Mouse (Mus musculus): ENCODE data around the gene Armc8. TPM values are rescaled to one million over a fixed set of nuclear protein-coding genes. Genes with fewer than 3 reads are reported as not detected.

Armc8 gene
- polyA plus RNA-seq, 1 experiment, result 15.6 TPM

- no peak for DNase-seq
- Histone ChIP-seq H3K36me3 (ENCODE audit: control insufficient read depth, insufficient read depth, low read length) (no peaks in the 10 kb centered on the region), H3K4me1 (replicated peaks; ENCODE audit: control insufficient read depth, insufficient read depth, low read length) (peaks cover 2% of the 10 kb centered on the region; the same call in 1 of the 2 replicates), H3K4me3 (ENCODE audit: control insufficient read depth, insufficient read depth, low read length) (no peak overlapping the region), H3K27ac (ENCODE audit: control insufficient read depth, insufficient read depth, low read length) (no peak overlapping the region), H3K27me3 (ENCODE audit: control insufficient read depth, insufficient read depth, low read length) (no peaks in the 10 kb centered on the region)
- no peak for TF ChIP-seq POLR2A (IDR thresholded peaks at IDR 0.05; ENCODE audit: control insufficient read depth, extremely low read depth, insufficient read depth, low read length, poor library complexity)
- TF ChIP-seq CTCF (IDR thresholded peaks at IDR 0.05; ENCODE audit: borderline replicate concordance, control insufficient read depth, extremely low read depth, insufficient read depth, low read length, poor library complexity), result no peak
Observed at GRCm38 (mm10) chr9:99559557-99559904, 9.2 kb downstream of the Armc8 start.

- H3K36me3 ChIP-seq (ENCODE audit: control insufficient read depth, insufficient read depth, low read length), result no peaks in the 10 kb centered on the region
- 39% methylated on average over 7 of the region's 7 CpGs for WGBS
- TF ChIP-seq CTCF (IDR thresholded peaks at IDR 0.05; ENCODE audit: borderline replicate concordance, control insufficient read depth, extremely low read depth, insufficient read depth, low read length, poor library complexity), result no peak
- TF ChIP-seq POLR2A (IDR thresholded peaks at IDR 0.05; ENCODE audit: control insufficient read depth, extremely low read depth, insufficient read depth, low read length, poor library complexity), result no peak
- DNase-seq, result no peak
- H3K27me3 ChIP-seq (ENCODE audit: control insufficient read depth, insufficient read depth, low read length), result no peaks in the 10 kb centered on the region
- peaks cover 2% of the 10 kb centered on the region; the same call in 1 of the 2 replicates for H3K4me1 ChIP-seq (replicated peaks; ENCODE audit: control insufficient read depth, insufficient read depth, low read length)
- H3K27ac ChIP-seq (ENCODE audit: control insufficient read depth, insufficient read depth, low read length), result no peak overlapping the region
- no peak overlapping the region for H3K4me3 ChIP-seq (ENCODE audit: control insufficient read depth, insufficient read depth, low read length)
Observed at GRCm38 (mm10) chr9:99558824-99559556, 9.7 kb downstream of the Armc8 start.

- no peak overlapping the region for H3K4me3 ChIP-seq (ENCODE audit: control insufficient read depth, insufficient read depth, low read length)
- H3K27ac ChIP-seq (ENCODE audit: control insufficient read depth, insufficient read depth, low read length), result no peak overlapping the region
- H3K4me1 ChIP-seq (replicated peaks; ENCODE audit: control insufficient read depth, insufficient read depth, low read length), result peaks cover 2% of the 10 kb centered on the region; the same call in 1 of the 2 replicates
- DNase-seq, result no peak
- WGBS, result 31% methylated on average over 8 of the region's 8 CpGs
- no peak for TF ChIP-seq CTCF (IDR thresholded peaks at IDR 0.05; ENCODE audit: borderline replicate concordance, control insufficient read depth, extremely low read depth, insufficient read depth, low read length, poor library complexity)
- TF ChIP-seq POLR2A (IDR thresholded peaks at IDR 0.05; ENCODE audit: control insufficient read depth, extremely low read depth, insufficient read depth, low read length, poor library complexity), result no peak
- no peaks in the 10 kb centered on the region for H3K27me3 ChIP-seq (ENCODE audit: control insufficient read depth, insufficient read depth, low read length)
- H3K36me3 ChIP-seq (ENCODE audit: control insufficient read depth, insufficient read depth, low read length), result no peaks in the 10 kb centered on the region
Observed at GRCm38 (mm10) chr9:99557580-99558300, 11.0 kb downstream of the Armc8 start.

- no peak for TF ChIP-seq POLR2A (IDR thresholded peaks at IDR 0.05; ENCODE audit: control insufficient read depth, extremely low read depth, insufficient read depth, low read length, poor library complexity)
- TF ChIP-seq CTCF (IDR thresholded peaks at IDR 0.05; ENCODE audit: borderline replicate concordance, control insufficient read depth, extremely low read depth, insufficient read depth, low read length, poor library complexity), result no peak
- Histone ChIP-seq H3K36me3 (ENCODE audit: control insufficient read depth, insufficient read depth, low read length) (no peaks in the 10 kb centered on the region), H3K27me3 (ENCODE audit: control insufficient read depth, insufficient read depth, low read length) (no peaks in the 10 kb centered on the region), H3K4me1 (replicated peaks; ENCODE audit: control insufficient read depth, insufficient read depth, low read length) (peaks cover 2% of the 10 kb centered on the region; the same call in 1 of the 2 replicates), H3K27ac (ENCODE audit: control insufficient read depth, insufficient read depth, low read length) (no peak overlapping the region), H3K4me3 (ENCODE audit: control insufficient read depth, insufficient read depth, low read length) (no peak overlapping the region)
- 95% methylated on average over 3 of the region's 3 CpGs for WGBS
- DNase-seq, result no peak
Observed at GRCm38 (mm10) chr9:99555253-99555652, 13.4 kb downstream of the Armc8 start.

GRCm38 (mm10) chr9:99554052-99554451 is 14.6 kb downstream of the Armc8 start:
- no peaks in the 10 kb centered on the region for H3K27me3 ChIP-seq (ENCODE audit: control insufficient read depth, insufficient read depth, low read length)
- H3K4me3 ChIP-seq (ENCODE audit: control insufficient read depth, insufficient read depth, low read length), result no peak overlapping the region
- peaks cover 2% of the 10 kb centered on the region; the same call in 1 of the 2 replicates for H3K4me1 ChIP-seq (replicated peaks; ENCODE audit: control insufficient read depth, insufficient read depth, low read length)
- TF ChIP-seq CTCF (IDR thresholded peaks at IDR 0.05; ENCODE audit: borderline replicate concordance, control insufficient read depth, extremely low read depth, insufficient read depth, low read length, poor library complexity), result no peak
- TF ChIP-seq POLR2A (IDR thresholded peaks at IDR 0.05; ENCODE audit: control insufficient read depth, extremely low read depth, insufficient read depth, low read length, poor library complexity), result no peak
- no peak for DNase-seq
- H3K27ac ChIP-seq (ENCODE audit: control insufficient read depth, insufficient read depth, low read length), result no peak overlapping the region
- no peaks in the 10 kb centered on the region for H3K36me3 ChIP-seq (ENCODE audit: control insufficient read depth, insufficient read depth, low read length)

- peaks cover 2% of the 10 kb centered on the region; the same call in 1 of the 2 replicates for H3K4me1 ChIP-seq (replicated peaks; ENCODE audit: control insufficient read depth, insufficient read depth, low read length)
- H3K27ac ChIP-seq (ENCODE audit: control insufficient read depth, insufficient read depth, low read length), result no peak overlapping the region
- TF ChIP-seq CTCF (IDR thresholded peaks at IDR 0.05; ENCODE audit: borderline replicate concordance, control insufficient read depth, extremely low read depth, insufficient read depth, low read length, poor library complexity) (no peak), POLR2A (IDR thresholded peaks at IDR 0.05; ENCODE audit: control insufficient read depth, extremely low read depth, insufficient read depth, low read length, poor library complexity) (no peak)
- WGBS, result 96% methylated on average over 2 of the region's 2 CpGs
- no peaks in the 10 kb centered on the region for H3K36me3 ChIP-seq (ENCODE audit: control insufficient read depth, insufficient read depth, low read length)
- H3K4me3 ChIP-seq (ENCODE audit: control insufficient read depth, insufficient read depth, low read length), result no peak overlapping the region
- no peak for DNase-seq
- H3K27me3 ChIP-seq (ENCODE audit: control insufficient read depth, insufficient read depth, low read length), result no peaks in the 10 kb centered on the region
Observed at GRCm38 (mm10) chr9:99553049-99553448, 15.7 kb downstream of the Armc8 start.
